Mouse (Mus musculus) heart, embryonic 12.5 days (tissue): ENCODE measurements around the gene Tmem161a. TPM values are rescaled to one million over a fixed set of nuclear protein-coding genes. Genes with fewer than 3 reads are reported as not detected.
A peak's percentile ranks its signal among the peaks of the same experiment; 100 is the strongest.

Source experiments
- ATAC-seq: fragments of 200-750 bp; cut with Nextera tagmentation; 2 replicates; pipeline ENCODE4 v1.8.0; 2017; ENCODE audit warnings: moderate TSS enrichment, moderate library complexity; ENCODE audit not compliant: insufficient number of reproducible peaks, low FRiP score
- H3K27ac ChIP-seq: fragments of 300-500 bp; sonication (generic); 2 replicates; pipeline ENCODE4 v1.5.1; 2016; ENCODE audit warnings: mild to moderate bottlenecking, moderate library complexity; ENCODE audit not compliant: poor library complexity, severe bottlenecking
- H3K27me3 ChIP-seq: fragments of 300-500 bp; sonication (generic); replicated peaks from 2 replicates; pipeline ENCODE4 v1.6.1; 2016; ENCODE audit warnings: mild to moderate bottlenecking, moderate library complexity
- H3K36me3 ChIP-seq: fragments of 300-500 bp; sonication (generic); 2 replicates; pipeline ENCODE4 v1.6.1; 2016; ENCODE audit warnings: mild to moderate bottlenecking, moderate library complexity
- H3K4me1 ChIP-seq: fragments of 300-500 bp; sonication (generic); replicated peaks from 2 replicates; pipeline ENCODE4 v1.6.1; 2016; ENCODE audit warnings: mild to moderate bottlenecking
- H3K4me2 ChIP-seq: fragments of 300-500 bp; sonication (generic); 2 replicates; pipeline ENCODE4 v1.6.1; 2016; ENCODE audit warnings: mild to moderate bottlenecking, moderate library complexity
- H3K4me3 ChIP-seq: fragments of 300-500 bp; sonication (generic); 2 replicates; pipeline ENCODE4 v1.5.1; 2016; ENCODE audit warnings: mild to moderate bottlenecking
- H3K9ac ChIP-seq: fragments of 300-500 bp; sonication (generic); 2 replicates; pipeline ENCODE4 v1.6.1; 2016; ENCODE audit warnings: mild to moderate bottlenecking, moderate library complexity
- H3K9me3 ChIP-seq: fragments of 300-500 bp; sonication (generic); replicated peaks from 2 replicates; pipeline ENCODE4 v1.6.1; 2016; ENCODE audit warnings: mild to moderate bottlenecking, moderate library complexity
- WGBS: fragments of 180-500 bp; shearing (Covaris S2); methylation state at CpG from one replicate; pipeline ENCODE4 v1.1.7; 2016; 5-methylcytosine and 5-hydroxymethylcytosine counted together
- polyA plus RNA-seq: library from polyadenylated mRNA; unstranded; fragments of >200 nt; fragmentation: Nextera tagmentation; extraction: Ambion mirVana; gene quantifications from 2 replicates; pipeline ENCODE4 v1.2.1, GENCODE M21; 2016

The Tmem161a gene
- polyA plus RNA-seq, 1 experiment from 2014 or later = 100 TPM

DNA sequence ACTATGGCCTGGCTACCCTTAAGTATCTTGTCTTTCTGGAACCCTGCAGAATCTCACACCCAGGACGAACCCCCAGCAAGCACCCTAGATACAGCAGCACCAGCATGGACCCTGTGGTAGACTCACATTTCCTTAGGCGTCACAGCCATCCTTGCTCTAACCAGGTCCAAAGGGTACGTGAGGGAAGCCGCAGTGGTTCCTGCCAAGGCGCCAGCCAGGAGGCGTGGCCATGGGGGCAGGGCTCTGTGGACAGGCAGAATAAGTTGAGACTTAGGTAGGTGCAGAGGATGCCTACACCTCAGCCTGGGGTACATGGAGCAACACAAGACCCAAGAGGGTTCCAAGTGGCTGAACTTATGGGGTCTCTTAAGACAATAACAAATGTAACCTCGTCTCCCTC, 16.6 kb downstream of the Tmem161a start:
- no peaks in the 10 kb centered on the region for H3K4me1 ChIP-seq
- H3K36me3 ChIP-seq = 0 out of 2 replicates have a peak, but pooled peaks cover 25% of the 10 kb centered on the region
- H3K4me3 ChIP-seq = no peak overlapping the region
- H3K27ac ChIP-seq = no peak overlapping the region
- no peaks in the 10 kb centered on the region for H3K27me3 ChIP-seq
- no peaks in the 10 kb centered on the region for H3K9me3 ChIP-seq
- H3K4me2 ChIP-seq = no peak overlapping the region
- no peak for ATAC-seq
- no peak overlapping the region for H3K9ac ChIP-seq
- WGBS = 53% methylated on average over 7 of the region's 7 CpGs

DNA sequence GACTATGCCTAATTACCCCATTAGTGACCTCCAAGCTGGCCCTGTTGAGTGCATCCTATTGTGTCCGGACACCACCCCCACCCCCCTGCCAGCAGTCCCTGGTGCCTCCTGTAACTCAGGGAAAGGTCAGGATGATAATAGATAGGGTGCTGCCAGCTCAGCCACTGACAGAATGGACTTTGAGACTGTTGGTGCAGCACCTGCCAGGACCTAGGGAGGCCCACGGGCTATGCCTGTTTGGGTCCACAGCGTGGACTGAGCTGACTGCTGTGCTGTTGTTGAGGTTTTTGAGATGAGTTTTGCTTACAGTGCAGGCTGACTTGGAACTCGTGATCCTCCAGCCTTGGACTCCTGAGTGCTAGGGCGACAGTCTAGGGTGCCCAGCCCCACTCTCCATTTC, 21.1 kb downstream of the Tmem161a start:
- Histone ChIP-seq H3K36me3 (0 out of 2 replicates have a peak, but pooled peaks cover 10% of the 10 kb centered on the region), H3K4me2 (no peak overlapping the region), H3K27me3 (no peaks in the 10 kb centered on the region), H3K9me3 (no peaks in the 10 kb centered on the region), H3K4me3 (no peak overlapping the region), H3K9ac (no peak overlapping the region), H3K4me1 (0 out of 2 replicates have a peak, but pooled peaks cover 3% of the 10 kb centered on the region), H3K27ac (no peak overlapping the region)
- WGBS = 66% methylated on average over 5 of the region's 5 CpGs
- no peak for ATAC-seq

DNA sequence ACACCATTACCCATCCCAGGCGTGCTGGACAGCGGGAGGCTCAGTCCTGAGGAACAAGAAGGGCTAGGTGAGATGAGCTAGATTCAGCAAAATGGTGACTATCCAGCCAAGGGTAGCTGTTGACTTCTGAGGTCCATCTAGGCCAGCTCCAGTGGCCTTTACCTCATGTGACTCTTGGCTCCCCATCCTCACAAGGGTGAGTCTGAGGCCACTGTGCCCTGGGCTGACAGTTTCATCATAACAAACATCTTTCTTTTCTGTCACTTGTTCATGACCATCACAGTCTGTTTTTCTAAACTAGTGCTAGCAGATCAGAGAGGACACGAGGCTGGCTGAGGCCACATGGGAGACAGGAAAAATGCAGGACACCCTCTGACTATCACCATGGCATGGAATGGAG, 22.0 kb downstream of the Tmem161a start:
- H3K4me3 ChIP-seq = no peak overlapping the region
- ATAC-seq = no peak
- WGBS = 80% methylated on average over 3 of the region's 3 CpGs

GRCm38 (mm10) chr8:70195762-70196161, 23.6 kb downstream of the Tmem161a start:
- no peak for ATAC-seq
- Histone ChIP-seq H3K27me3 (no peaks in the 10 kb centered on the region), H3K9me3 (no peaks in the 10 kb centered on the region), H3K4me1 (0 out of 2 replicates have a peak, but pooled peaks cover 6% of the 10 kb centered on the region), H3K4me3 (no peak overlapping the region), H3K27ac (no peak overlapping the region), H3K9ac (no peak overlapping the region), H3K4me2 (no peak overlapping the region), H3K36me3 (0 out of 2 replicates have a peak, but pooled peaks cover 5% of the 10 kb centered on the region)
- 77% methylated on average over 2 of the region's 2 CpGs for WGBS

More for the DNA sequence above, 22.0 kb downstream of the Tmem161a start:
- Histone ChIP-seq H3K9me3 (no peaks in the 10 kb centered on the region), H3K9ac (no peak overlapping the region), H3K4me1 (0 out of 2 replicates have a peak, but pooled peaks cover 3% of the 10 kb centered on the region), H3K36me3 (0 out of 2 replicates have a peak, but pooled peaks cover 7% of the 10 kb centered on the region), H3K27ac (no peak overlapping the region), H3K4me2 (no peak overlapping the region), H3K27me3 (no peaks in the 10 kb centered on the region)

DNA sequence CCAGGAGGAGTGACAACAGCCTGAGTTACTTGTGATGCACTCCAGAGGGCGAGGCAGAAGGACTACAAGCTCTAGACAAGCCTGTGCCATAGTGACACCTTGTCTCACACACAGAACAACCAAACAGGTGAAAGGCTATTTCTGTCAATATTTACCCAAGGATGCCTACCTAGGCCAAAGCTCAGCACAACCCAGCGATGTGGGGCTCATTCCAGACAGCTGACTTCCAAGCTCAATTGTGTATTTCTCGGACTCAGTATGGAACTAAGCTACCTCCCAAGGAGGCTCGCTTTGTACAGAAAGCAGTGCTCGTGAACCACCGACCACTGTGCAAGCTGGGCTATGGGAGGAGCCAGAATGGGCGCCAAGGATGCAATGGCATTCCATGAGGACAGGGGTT, 25.4 kb downstream of the Tmem161a start:
- 0 out of 2 replicates have a peak, but pooled peaks cover 3% of the 10 kb centered on the region for H3K36me3 ChIP-seq
- H3K27me3 ChIP-seq = no peaks in the 10 kb centered on the region
- no peak overlapping the region for H3K4me3 ChIP-seq
- no peak overlapping the region for H3K4me2 ChIP-seq
- no peaks in the 10 kb centered on the region for H3K9me3 ChIP-seq
- H3K27ac ChIP-seq = no peak overlapping the region
- H3K4me1 ChIP-seq = 0 out of 2 replicates have a peak, but pooled peaks cover 6% of the 10 kb centered on the region
- no peak overlapping the region for H3K9ac ChIP-seq
- no peak for ATAC-seq
- 60% methylated on average over 7 of the region's 7 CpGs for WGBS

GRCm38 (mm10) chr8:70200098-70200681, 28.0 kb downstream of the Tmem161a start:
- H3K4me2 ChIP-seq = no peak overlapping the region
- H3K9ac ChIP-seq = no peak overlapping the region
- peaks cover 24% of the 10 kb centered on the region for H3K4me1 ChIP-seq
- no peaks in the 10 kb centered on the region for H3K9me3 ChIP-seq
- no peaks in the 10 kb centered on the region for H3K27me3 ChIP-seq
- 69% methylated on average over 5 of the region's 5 CpGs for WGBS
- H3K36me3 ChIP-seq = no peaks in the 10 kb centered on the region
- ATAC-seq = 0 out of 2 replicates have a peak, but pooled peaks have one; percentile 10
- H3K4me3 ChIP-seq = no peak overlapping the region
- no peak overlapping the region for H3K27ac ChIP-seq

DNA sequence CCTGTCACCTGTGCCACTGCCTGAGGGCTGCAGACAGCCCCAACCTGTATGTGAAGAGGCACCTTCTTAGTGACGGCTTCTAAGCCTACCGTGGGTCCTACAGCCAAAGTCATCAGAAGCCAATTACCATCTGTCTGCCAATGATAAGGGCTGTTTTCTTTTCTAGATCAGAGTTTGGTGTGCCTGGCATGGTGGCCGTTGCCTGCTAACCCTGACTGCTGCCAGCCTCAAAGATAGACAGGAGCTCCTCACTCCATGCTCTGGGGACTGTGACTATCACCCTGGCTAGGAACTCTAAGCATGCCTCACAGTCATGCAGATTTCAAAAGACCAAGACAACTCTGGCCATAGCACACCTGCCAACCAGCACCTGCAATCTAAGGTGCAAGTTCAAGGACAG, 29.3 kb downstream of the Tmem161a start:
- peaks cover 24% of the 10 kb centered on the region for H3K4me1 ChIP-seq
- H3K4me2 ChIP-seq = no peak overlapping the region
- no peak overlapping the region for H3K4me3 ChIP-seq
- no peaks in the 10 kb centered on the region for H3K9me3 ChIP-seq
- ATAC-seq = no peak
- no peaks in the 10 kb centered on the region for H3K36me3 ChIP-seq
- H3K27ac ChIP-seq = no peak overlapping the region
- no peaks in the 10 kb centered on the region for H3K27me3 ChIP-seq
- 55% methylated on average over 3 of the region's 3 CpGs for WGBS
- H3K9ac ChIP-seq = no peak overlapping the region

DNA sequence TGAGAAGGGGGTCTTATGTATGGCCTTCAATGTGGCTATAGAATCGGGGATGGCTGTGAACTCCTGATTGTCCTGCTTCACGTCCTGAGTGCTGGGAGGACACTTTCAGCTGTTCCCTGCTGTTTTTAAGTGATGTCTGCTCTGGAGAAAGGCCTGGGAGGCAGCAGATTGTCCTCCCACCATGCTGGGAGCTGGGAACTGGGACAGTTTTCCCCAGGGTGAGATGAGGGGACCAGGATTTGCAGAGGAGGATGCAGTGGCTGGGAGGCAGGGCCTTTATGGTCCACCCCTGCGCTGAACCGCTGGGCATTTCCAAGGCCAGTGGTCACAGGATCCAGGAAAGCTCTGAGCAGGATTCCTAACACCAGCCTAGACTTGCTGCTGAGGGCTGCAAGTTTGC, 30.9 kb downstream of the Tmem161a start:
- H3K36me3 ChIP-seq = no peaks in the 10 kb centered on the region
- ATAC-seq = no peak
- WGBS = 66% methylated on average over 4 of the region's 4 CpGs
- no peak overlapping the region for H3K4me2 ChIP-seq
- no peak overlapping the region for H3K9ac ChIP-seq
- H3K27me3 ChIP-seq = no peaks in the 10 kb centered on the region
- no peak overlapping the region for H3K4me3 ChIP-seq
- H3K27ac ChIP-seq = no peak overlapping the region
- H3K9me3 ChIP-seq = no peaks in the 10 kb centered on the region
- H3K4me1 ChIP-seq = peaks cover 21% of the 10 kb centered on the region

DNA sequence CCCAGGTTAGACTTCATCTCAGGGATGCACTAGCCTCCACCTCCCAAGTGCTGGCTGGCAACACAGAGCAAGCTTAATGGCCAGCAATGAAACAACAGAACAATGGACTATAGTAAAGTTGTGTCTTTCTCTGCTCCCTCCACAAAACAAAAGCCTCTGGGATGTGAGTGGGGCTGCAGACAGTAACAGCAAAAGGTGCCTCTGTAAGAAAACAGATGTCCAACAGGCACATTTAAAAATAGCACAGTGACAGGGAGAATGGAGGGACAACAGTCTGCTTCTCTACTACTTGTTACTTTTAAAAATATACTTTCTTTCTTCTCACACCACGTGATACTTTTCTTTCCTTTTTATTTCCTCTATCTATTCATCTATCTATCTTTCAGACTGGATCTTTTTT, 32.6 kb downstream of the Tmem161a start:
- no peak overlapping the region for H3K4me2 ChIP-seq
- H3K9me3 ChIP-seq = no peaks in the 10 kb centered on the region
- ATAC-seq = no peak
- H3K4me3 ChIP-seq = no peak overlapping the region
- H3K36me3 ChIP-seq = no peaks in the 10 kb centered on the region
- WGBS = 28% methylated on average over 1 of the region's 1 CpGs
- H3K9ac ChIP-seq = no peak overlapping the region
- peak overlapping the region; percentile 90 for H3K27ac ChIP-seq
- H3K27me3 ChIP-seq = no peaks in the 10 kb centered on the region
- H3K4me1 ChIP-seq = peaks cover 21% of the 10 kb centered on the region

GRCm38 (mm10) chr8:70208130-70208529, 36.0 kb downstream of the Tmem161a start:
- ATAC-seq = no peak
- H3K9ac ChIP-seq = no peak overlapping the region
- 49% methylated on average over 1 of the region's 1 CpGs for WGBS
- H3K36me3 ChIP-seq = no peaks in the 10 kb centered on the region
- H3K27ac ChIP-seq = no peak overlapping the region
- no peak overlapping the region for H3K4me3 ChIP-seq
- H3K27me3 ChIP-seq = no peaks in the 10 kb centered on the region
- no peak overlapping the region for H3K4me2 ChIP-seq
- peaks cover 31% of the 10 kb centered on the region for H3K4me1 ChIP-seq
- H3K9me3 ChIP-seq = no peaks in the 10 kb centered on the region

- no peak for ATAC-seq
- Histone ChIP-seq H3K36me3 (no peaks in the 10 kb centered on the region), H3K4me1 (peaks cover 17% of the 10 kb centered on the region), H3K9ac (0 out of 2 replicates have a peak overlapping the region, but pooled peaks have one; percentile 15), H3K9me3 (no peaks in the 10 kb centered on the region), H3K27ac (no peak overlapping the region), H3K27me3 (no peaks in the 10 kb centered on the region), H3K4me2 (peak overlapping the region; percentile 93), H3K4me3 (0 out of 2 replicates have a peak overlapping the region, but pooled peaks have one; percentile 70)
- WGBS = 24% methylated on average over 8 of the region's 8 CpGs
Measured at GRCm38 (mm10) chr8:70210538-70210937, 38.4 kb downstream of the Tmem161a start.

DNA sequence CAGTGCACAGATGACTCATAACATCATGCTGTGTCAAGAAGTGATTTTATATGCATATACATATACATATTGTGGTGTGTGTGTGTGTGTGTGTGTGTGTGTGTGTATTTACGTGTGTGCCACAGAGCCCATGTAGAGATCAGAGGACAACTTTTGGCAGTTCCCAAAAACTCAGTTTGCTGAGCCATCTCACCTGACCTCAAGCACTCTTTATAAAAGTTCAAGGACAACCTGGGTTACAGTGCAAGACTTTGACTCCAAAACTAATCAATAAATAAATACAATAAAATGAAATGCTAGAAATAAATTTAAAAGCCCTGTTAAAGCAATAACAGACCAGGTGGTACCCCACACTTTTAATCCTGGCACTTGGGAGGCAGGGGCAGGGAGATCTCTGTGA, 39.1 kb downstream of the Tmem161a start:
- Histone ChIP-seq H3K9me3 (no peaks in the 10 kb centered on the region), H3K9ac (peak overlapping the region; percentile 75), H3K4me3 (peak overlapping the region; percentile 70), H3K4me1 (peaks cover 17% of the 10 kb centered on the region), H3K36me3 (no peaks in the 10 kb centered on the region), H3K27ac (no peak overlapping the region), H3K4me2 (peak overlapping the region; percentile 93), H3K27me3 (no peaks in the 10 kb centered on the region)
- ATAC-seq = no peak
- 63% methylated on average over 1 of the region's 1 CpGs for WGBS
